Mouse (Mus musculus) embryonic facial prominence, embryonic 13.5 days (tissue): ENCODE results near the gene Msto1. TPM values are rescaled to one million over a fixed set of nuclear protein-coding genes. Genes with fewer than 3 reads are reported as not detected.
"Not testable (repeated sequence)": the region's sequence is repeated elsewhere in the genome, so short reads cannot be mapped to it uniquely, and the experiment has no call there.

Experiments used
- ATAC-seq: fragments of 200-750 bp; cut with Nextera tagmentation; 2 replicates; pipeline ENCODE4 v1.8.0; 2017; ENCODE audit warnings: low read depth; ENCODE audit not compliant: insufficient number of reproducible peaks, insufficient read depth, low FRiP score, low TSS enrichment
- H3K27ac ChIP-seq: fragments of 300-500 bp; sonication (generic); 2 replicates; pipeline ENCODE4 v1.5.1; 2015; ENCODE audit warnings: moderate library complexity, mild to moderate bottlenecking, inconsistent platforms
- H3K27me3 ChIP-seq: fragments of 300-500 bp; sonication (generic); 2 replicates; pipeline ENCODE4 v1.6.1; 2015; ENCODE audit warnings: mild to moderate bottlenecking, inconsistent platforms
- H3K36me3 ChIP-seq: fragments of 300-500 bp; sonication (generic); 2 replicates; pipeline ENCODE4 v1.6.1; 2015; ENCODE audit warnings: mild to moderate bottlenecking, inconsistent platforms
- H3K4me1 ChIP-seq: fragments of 300-500 bp; sonication (generic); 2 replicates; pipeline ENCODE4 v1.6.1; 2015; ENCODE audit warnings: inconsistent platforms
- H3K4me2 ChIP-seq: fragments of 300-500 bp; sonication (generic); 2 replicates; pipeline ENCODE4 v1.6.1; 2015; ENCODE audit warnings: moderate library complexity, mild to moderate bottlenecking, inconsistent platforms
- H3K4me3 ChIP-seq: fragments of 300-500 bp; sonication (generic); 2 replicates; pipeline ENCODE4 v1.5.1; 2015; ENCODE audit warnings: mild to moderate bottlenecking, inconsistent platforms
- H3K9ac ChIP-seq: fragments of 300-500 bp; sonication (generic); 2 replicates; pipeline ENCODE4 v1.6.1; 2015; ENCODE audit warnings: mild to moderate bottlenecking, inconsistent platforms
- H3K9me3 ChIP-seq: fragments of 300-500 bp; sonication (generic); 2 replicates; pipeline ENCODE4 v1.6.1; 2016; ENCODE audit warnings: inconsistent platforms
- WGBS: fragments of 180-500 bp; shearing (Covaris S2); methylation state at CpG from one replicate; pipeline ENCODE4 v1.1.7; 2015; ENCODE audit warnings: mixed read lengths; 5-methylcytosine and 5-hydroxymethylcytosine counted together
- polyA plus RNA-seq: library from polyadenylated mRNA; unstranded; fragments of >200 nt; fragmentation: Nextera tagmentation; extraction: Ambion mirVana; gene quantifications from 2 replicates; pipeline ENCODE4 v1.2.1, GENCODE M21; 2015

Msto1 gene
- polyA plus RNA-seq, 1 experiment from 2014 or later, result 43.2 TPM

DNA sequence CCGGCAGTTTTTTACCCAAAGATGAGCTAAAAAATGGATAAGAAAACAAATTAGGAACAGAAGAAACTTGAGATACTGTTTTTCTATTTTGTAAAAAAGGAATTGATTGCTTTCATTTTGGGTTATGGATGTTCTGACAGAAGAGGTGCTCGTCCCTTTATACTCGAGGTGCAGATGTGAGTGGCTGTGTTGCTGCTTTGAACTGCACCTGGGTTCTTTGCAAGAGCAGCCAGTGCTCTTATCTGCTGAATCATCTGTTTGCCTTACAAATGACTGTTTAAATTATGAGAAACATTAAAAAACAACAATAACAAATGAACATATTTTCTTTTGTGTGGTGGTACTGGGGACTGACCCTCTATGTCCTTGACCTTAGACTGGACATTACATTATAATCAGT, 15.7 kb upstream of the Msto1 start:
- Histone ChIP-seq H3K4me1 (no peaks in the 10 kb centered on the region), H3K9ac (no peak overlapping the region), H3K27me3 (no peaks in the 10 kb centered on the region), H3K4me2 (no peak overlapping the region), H3K27ac (no peak overlapping the region), H3K36me3 (peaks cover 94% of the 10 kb centered on the region), H3K4me3 (no peak overlapping the region), H3K9me3 (no peaks in the 10 kb centered on the region)
- ATAC-seq, result no peak
- WGBS, result 88% methylated on average over 3 of the region's 3 CpGs

DNA sequence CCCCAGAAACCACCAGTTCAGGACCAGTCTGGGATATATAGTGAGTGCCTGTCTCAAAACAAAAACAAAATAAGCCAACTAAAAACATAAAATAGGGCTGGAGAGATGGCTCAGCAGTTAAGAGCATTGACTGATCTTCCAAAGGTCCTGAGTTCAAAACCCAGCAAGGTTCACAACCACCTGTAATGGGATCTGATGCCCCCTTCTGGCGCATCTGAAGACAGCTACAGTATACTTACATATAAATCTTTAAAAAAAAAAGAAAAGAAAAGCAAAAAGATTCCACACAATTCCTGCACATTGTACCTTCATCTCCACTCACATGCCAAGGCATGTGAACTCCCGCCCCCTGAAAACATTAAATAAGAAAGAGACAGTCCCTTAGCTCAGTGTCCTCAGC, 11.9 kb upstream of the Msto1 start:
- H3K4me2 ChIP-seq, result no peak overlapping the region
- WGBS, result 85% methylated on average over 2 of the region's 2 CpGs
- ATAC-seq, result no peak
- H3K36me3 ChIP-seq, result peaks cover 98% of the 10 kb centered on the region
- H3K4me1 ChIP-seq, result no peaks in the 10 kb centered on the region
- H3K9ac ChIP-seq, result no peak overlapping the region
- no peak overlapping the region for H3K27ac ChIP-seq
- no peaks in the 10 kb centered on the region for H3K27me3 ChIP-seq
- no peak overlapping the region for H3K4me3 ChIP-seq
- no peaks in the 10 kb centered on the region; the same call in 1 of the 2 replicates for H3K9me3 ChIP-seq

DNA sequence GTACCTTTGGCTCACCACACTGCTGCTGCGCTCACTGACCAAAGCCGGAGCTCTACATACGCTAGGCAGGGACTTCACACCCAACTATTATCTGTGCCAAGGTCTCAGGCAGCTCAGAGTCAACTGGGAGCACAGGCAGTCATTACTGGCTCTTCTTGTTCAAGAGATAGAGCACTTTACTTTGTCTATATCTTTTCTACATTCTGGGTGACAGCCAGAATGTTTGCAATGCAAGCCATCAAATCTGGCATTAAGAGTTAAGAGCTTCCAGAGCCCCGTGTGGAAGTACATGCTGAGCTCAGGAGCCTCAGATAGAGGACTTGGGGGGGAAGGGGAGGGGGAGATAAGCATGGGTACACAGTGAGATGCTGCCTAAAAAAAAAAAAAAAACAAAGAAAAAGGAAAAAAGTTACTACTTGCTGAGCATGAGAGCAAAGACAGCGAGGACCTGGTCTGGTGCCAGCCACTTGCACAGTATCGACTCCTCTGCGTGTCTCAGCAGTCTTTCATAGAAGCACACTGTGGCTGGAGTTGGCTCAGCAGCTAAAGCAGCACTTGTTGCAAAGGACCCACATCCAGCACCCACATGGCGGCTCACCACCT, 10.3 kb upstream of the Msto1 start:
- ATAC-seq, result no peak
- Histone ChIP-seq H3K36me3 (peaks cover 87% of the 10 kb centered on the region), H3K27ac (no peak overlapping the region), H3K4me1 (no peaks in the 10 kb centered on the region), H3K4me3 (no peak overlapping the region), H3K4me2 (no peak overlapping the region), H3K27me3 (no peaks in the 10 kb centered on the region), H3K9me3 (no peaks in the 10 kb centered on the region; the same call in 1 of the 2 replicates), H3K9ac (no peak overlapping the region)
- 91% methylated on average over 8 of the region's 8 CpGs for WGBS

DNA sequence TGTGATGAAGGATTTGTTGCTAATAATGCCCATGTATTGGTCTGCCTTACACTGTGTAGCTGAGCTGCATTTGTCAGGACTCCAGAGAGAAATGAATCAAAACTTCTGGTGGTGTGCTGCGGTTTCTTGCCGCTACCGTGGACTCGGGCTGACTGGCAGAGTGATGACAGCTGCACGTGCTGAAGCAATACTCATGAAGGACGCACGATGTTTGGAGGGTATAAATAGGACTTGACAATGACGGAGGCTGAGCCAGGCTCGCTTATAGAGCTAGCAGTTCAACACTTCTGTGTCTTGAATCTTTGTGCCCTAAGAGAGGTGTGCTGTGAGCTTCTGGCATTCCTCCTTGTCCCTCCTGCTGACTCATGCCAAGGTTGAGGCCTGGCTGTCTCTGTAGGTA, 7.6 kb upstream of the Msto1 start:
- H3K36me3 ChIP-seq, result peaks cover 62% of the 10 kb centered on the region
- ATAC-seq, result no peak
- H3K9ac ChIP-seq, result no peak overlapping the region
- no peak overlapping the region for H3K27ac ChIP-seq
- no peaks in the 10 kb centered on the region for H3K27me3 ChIP-seq
- H3K9me3 ChIP-seq, result no peaks in the 10 kb centered on the region; the same call in 1 of the 2 replicates
- 96% methylated on average over 9 of the region's 9 CpGs for WGBS
- no peak overlapping the region for H3K4me2 ChIP-seq
- no peak overlapping the region for H3K4me3 ChIP-seq
- H3K4me1 ChIP-seq, result no peaks in the 10 kb centered on the region

DNA sequence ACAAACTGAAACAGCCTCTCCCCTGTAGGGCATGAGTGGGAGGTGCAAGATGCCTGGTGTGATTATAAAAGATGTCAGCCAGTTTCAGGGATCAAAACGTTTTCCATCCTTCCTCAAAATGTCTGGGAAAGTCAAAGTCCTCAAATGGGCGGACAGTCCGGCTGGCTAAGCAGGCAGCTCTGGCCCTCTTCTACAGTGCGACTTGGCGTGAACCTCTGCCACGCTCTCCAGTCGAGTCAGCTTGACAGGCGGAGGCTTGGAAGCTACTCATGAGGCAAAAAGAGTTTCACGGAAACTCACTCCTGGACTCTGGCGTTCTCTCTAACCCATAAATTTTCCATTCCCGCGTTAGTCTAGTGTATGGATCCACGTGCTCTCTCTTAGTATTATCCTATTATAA, 5.2 kb upstream of the Msto1 start:
- no peaks in the 10 kb centered on the region; the same call in 1 of the 2 replicates for H3K9me3 ChIP-seq
- H3K27me3 ChIP-seq, result no peaks in the 10 kb centered on the region
- peaks cover 7% of the 10 kb centered on the region for H3K4me1 ChIP-seq
- 87% methylated on average over 13 of the region's 13 CpGs for WGBS
- no peak overlapping the region for H3K27ac ChIP-seq
- no peak overlapping the region for H3K4me3 ChIP-seq
- no peak overlapping the region for H3K4me2 ChIP-seq
- no peak for ATAC-seq
- no peak overlapping the region for H3K9ac ChIP-seq
- H3K36me3 ChIP-seq, result peaks cover 37% of the 10 kb centered on the region

DNA sequence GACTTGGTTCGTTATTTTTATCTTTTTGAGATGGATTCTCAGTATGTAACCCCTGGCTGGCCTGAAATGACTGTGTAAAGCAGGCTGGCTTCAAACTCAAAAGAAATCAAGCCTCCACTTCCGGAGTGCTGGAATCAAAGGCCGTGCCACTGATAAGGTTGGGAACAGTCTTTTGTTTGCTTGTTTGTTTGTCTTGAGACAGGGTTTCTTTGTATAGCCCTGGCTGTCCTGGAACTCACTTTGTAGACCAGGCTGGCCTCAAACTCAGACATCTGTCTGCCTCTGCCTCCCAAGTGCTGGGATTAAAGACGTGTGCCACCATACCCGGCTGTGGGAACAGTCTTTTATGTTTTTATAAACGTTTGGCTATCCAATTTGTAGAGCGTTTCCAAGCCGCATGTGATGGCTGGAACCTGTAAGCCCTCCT, 598 bp upstream of the Msto1 start:
- H3K4me2 ChIP-seq, result peak overlapping the region; percentile 73
- H3K9ac ChIP-seq, result peak overlapping the region; percentile 82
- no peaks in the 10 kb centered on the region for H3K27me3 ChIP-seq
- ATAC-seq, result no peak
- WGBS, result 27% methylated on average over 8 of the region's 8 CpGs
- H3K36me3 ChIP-seq, result peaks cover 33% of the 10 kb centered on the region
- H3K9me3 ChIP-seq, result no peaks in the 10 kb centered on the region
- H3K4me1 ChIP-seq, result peaks cover 17% of the 10 kb centered on the region
- H3K4me3 ChIP-seq, result peak overlapping the region; percentile 78
- H3K27ac ChIP-seq, result peak overlapping the region; percentile 86

DNA sequence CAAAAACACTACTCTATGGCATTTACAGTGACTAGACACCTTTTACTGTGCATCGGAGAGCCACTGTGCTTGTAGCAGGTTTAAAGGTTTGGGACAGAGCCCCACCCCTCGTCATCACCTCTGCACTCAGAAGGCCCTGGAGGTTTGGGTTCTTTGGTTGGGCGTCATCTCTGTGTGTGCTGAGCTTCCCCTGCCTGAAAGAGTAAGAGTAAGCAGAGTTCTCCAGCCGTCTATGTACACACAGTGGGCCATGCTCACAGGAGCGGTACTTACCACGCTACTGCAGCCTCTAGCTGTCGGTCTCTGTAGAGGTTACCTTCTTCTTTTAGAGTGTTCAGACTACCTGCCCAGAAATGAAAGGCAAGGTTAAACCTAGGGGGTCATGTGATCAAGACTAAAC, 1.2 kb downstream of the Msto1 start:
- Histone ChIP-seq H3K4me1 (peaks cover 17% of the 10 kb centered on the region), H3K4me2 (peak overlapping the region; percentile 73), H3K9ac (no peak overlapping the region), H3K27ac (no peak overlapping the region), H3K36me3 (peaks cover 50% of the 10 kb centered on the region), H3K9me3 (no peaks in the 10 kb centered on the region), H3K27me3 (no peaks in the 10 kb centered on the region), H3K4me3 (no peak overlapping the region; the same call in 1 of the 2 replicates)
- no peak for ATAC-seq
- 89% methylated on average over 7 of the region's 7 CpGs for WGBS

DNA sequence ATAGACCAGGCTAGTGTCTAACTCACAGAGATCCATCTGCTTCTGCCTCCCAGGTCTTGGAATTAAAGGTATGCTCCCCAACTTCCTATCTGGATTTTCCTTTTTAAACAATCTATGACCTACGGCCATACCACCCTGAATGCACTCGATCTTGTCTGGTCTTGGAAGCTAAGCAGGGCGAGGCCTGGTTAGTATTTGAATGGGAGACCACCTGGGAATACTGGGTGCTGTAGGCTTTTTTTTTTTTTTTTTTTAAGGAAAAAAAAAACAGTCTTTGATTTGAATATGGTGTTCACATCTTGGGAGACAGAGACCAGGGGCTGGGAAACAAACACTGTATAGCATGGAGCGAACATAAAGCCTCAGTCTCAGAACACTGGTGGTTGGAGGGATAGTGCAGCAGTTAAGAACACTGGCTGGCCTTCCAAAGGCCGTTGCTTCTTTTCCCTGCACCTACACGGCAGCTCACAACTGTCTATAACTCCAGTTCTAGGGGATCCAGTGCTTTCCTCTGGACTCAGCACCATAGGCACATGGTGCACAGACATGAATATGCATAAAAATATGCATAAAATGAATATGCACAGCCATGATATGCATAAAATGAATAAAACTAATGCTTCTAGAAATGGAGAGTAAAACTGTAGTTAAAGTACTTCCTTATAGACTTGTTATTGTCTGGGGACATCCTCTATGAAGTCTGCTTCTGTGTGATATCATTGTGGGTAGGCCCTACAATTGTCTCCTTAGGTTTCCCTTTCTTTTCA, 7.2 kb downstream of the Msto1 start:
- no peak for ATAC-seq
- H3K9ac ChIP-seq, result no peak overlapping the region
- H3K27ac ChIP-seq, result no peak overlapping the region
- peaks cover 6% of the 10 kb centered on the region for H3K4me1 ChIP-seq
- H3K4me2 ChIP-seq, result no peak overlapping the region
- peaks cover 99% of the 10 kb centered on the region for H3K36me3 ChIP-seq
- H3K27me3 ChIP-seq, result no peaks in the 10 kb centered on the region
- H3K9me3 ChIP-seq, result no peaks in the 10 kb centered on the region
- WGBS, result 85% methylated on average over 6 of the region's 6 CpGs
- no peak overlapping the region for H3K4me3 ChIP-seq

DNA sequence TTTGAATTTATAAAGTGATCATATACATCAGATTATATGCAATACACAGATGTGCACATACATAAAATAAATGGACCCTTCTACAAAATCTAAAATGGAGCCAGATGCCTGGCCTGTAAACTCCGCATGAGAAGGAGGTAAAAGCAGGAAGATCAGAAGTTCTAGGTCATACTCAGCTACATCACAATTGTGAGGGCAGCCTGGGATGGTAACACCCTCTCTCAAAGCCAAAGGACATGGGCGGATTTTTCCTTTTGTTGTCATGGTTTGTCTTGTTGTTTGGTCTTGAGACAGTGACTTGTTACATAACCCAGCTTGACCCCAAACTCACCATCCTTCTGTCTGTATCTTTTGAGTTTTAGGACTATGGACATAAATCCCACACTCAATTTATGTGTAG, 8.1 kb downstream of the Msto1 start:
- no peak overlapping the region for H3K4me2 ChIP-seq
- no peak for ATAC-seq
- H3K27me3 ChIP-seq, result no peaks in the 10 kb centered on the region
- H3K4me3 ChIP-seq, result no peak overlapping the region
- H3K9me3 ChIP-seq, result no peaks in the 10 kb centered on the region
- H3K9ac ChIP-seq, result no peak overlapping the region
- H3K27ac ChIP-seq, result no peak overlapping the region
- WGBS, result 90% methylated on average over 2 of the region's 2 CpGs
- H3K4me1 ChIP-seq, result peaks cover 6% of the 10 kb centered on the region
- H3K36me3 ChIP-seq, result peaks cover 97% of the 10 kb centered on the region

DNA sequence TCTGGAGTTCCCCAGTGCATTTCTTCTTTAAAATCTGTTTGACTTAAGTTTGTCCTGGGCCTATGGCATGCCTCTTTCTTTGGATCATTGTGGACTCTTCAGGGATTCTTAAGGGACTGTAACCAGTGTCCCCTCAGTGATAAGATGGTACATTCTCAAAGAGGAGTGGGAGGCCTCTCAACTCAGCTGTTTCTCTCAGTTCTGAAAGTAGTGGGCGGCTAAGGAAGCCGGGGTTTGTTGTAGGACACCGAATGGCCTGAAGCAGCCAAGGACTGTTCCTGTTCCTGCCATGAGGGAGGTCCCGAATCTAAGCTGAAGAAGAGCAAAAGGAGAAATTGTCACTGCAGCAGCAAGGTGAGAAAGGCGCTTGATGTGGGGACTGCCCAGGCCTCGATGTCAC, 8.6 kb downstream of the Msto1 start:
- peaks cover 96% of the 10 kb centered on the region for H3K36me3 ChIP-seq
- no peaks in the 10 kb centered on the region for H3K27me3 ChIP-seq
- H3K9ac ChIP-seq, result no peak overlapping the region
- 92% methylated on average over 6 of the region's 6 CpGs for WGBS
- no peak for ATAC-seq
- H3K4me2 ChIP-seq, result no peak overlapping the region
- no peak overlapping the region for H3K4me3 ChIP-seq
- H3K9me3 ChIP-seq, result no peaks in the 10 kb centered on the region
- no peak overlapping the region for H3K27ac ChIP-seq
- H3K4me1 ChIP-seq, result peaks cover 6% of the 10 kb centered on the region

DNA sequence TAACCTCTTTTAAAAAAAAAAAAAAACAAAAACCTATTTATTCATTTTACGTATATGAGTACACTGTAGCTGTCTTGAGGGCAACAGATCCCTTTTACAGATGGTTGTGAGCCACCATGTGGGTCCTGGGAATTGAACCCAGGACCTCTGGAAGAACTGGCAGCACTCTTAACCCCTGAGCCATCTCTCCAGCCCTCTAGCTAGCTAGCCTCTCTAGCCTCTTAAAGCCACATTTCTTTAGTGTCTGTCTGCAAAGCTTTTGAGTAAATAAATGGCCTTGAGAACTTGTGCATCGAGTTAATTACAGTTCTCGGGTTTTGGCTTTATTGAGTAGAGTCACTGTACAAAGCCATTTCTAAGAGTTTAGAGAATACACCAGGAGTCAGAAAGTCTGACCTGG, 9.0 kb downstream of the Msto1 start:
- no peak for ATAC-seq

DNA sequence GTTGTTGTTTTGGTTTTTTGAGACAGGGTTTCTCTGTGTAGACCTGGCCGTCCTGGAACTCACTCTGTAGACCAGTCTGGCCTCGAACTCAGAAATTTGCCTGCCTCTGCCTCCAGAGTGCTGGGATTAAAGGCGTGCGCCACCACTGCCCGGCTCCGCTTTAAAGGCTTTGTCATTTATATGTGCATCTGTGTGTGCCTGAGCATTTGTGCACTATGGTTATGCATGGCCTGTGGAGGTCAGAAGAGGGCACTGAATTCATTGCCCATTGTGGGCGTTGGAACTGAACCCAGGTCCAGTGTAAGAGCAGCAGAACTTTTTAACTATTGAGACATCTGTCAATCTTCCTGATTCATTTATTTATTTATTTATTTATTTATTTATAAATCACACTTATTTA, 20.8 kb downstream of the Msto1 start:
- not testable (repeated sequence) for H3K9ac ChIP-seq, H3K4me3 ChIP-seq, H3K27ac ChIP-seq, H3K27me3 ChIP-seq, H3K4me1 ChIP-seq, H3K9me3 ChIP-seq, H3K4me2 ChIP-seq, ATAC-seq
- H3K36me3 ChIP-seq, result peaks cover 28% of the 10 kb centered on the region
- 95% methylated on average over 7 of the region's 7 CpGs for WGBS

More for the DNA sequence above, 9.0 kb downstream of the Msto1 start:
- no peak overlapping the region for H3K4me2 ChIP-seq
- 87% methylated on average over 3 of the region's 3 CpGs for WGBS
- H3K4me1 ChIP-seq, result peaks cover 6% of the 10 kb centered on the region
- H3K36me3 ChIP-seq, result peaks cover 94% of the 10 kb centered on the region
- no peaks in the 10 kb centered on the region for H3K27me3 ChIP-seq
- H3K4me3 ChIP-seq, result no peak overlapping the region
- no peaks in the 10 kb centered on the region for H3K9me3 ChIP-seq
- no peak overlapping the region for H3K9ac ChIP-seq
- no peak overlapping the region for H3K27ac ChIP-seq
